Mouse (Mus musculus): ENCODE measurements around the gene 4933428G20Rik. TPM values are rescaled to one million over a fixed set of nuclear protein-coding genes. Genes with fewer than 3 reads are reported as not detected.

4933428G20Rik gene
- polyA plus RNA-seq, 1 experiment, result 0.08 TPM

DNA sequence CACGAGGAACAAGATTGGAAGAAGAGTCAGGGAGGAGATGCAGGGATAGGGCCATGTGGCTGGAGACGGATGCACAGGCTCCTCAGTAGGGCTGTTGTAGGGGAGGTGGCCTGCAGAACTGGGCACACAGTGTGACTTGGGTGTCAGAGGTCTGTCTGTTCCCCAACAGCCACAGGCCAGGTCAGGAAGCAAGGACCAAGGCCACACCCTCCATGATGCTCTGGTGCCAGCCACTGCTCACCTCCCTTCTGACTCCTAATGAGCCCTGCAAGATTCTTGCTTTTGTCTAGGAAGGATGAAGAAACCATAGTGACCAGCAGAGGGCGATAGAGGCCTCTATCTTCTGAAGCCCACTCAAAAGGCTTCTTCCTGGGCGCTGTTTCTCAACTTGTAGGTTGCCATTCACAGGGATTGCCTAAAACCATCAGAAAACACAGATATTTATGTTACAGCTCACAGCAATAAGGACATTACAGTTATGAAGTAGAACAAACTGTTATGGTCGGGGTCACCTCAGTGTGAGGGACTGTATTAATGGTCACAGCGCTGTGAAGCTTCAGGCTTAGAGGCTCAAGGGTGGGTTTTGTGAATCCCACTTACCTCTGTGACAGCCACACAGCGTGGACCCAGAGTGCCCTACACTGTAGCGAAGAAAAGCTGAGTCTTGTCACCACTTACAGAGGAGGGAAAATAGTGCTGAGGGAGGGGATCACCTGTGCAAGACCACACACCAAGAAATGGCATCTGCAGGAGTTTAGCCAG lies 23.6 kb downstream of the 4933428G20Rik start:
- TF ChIP-seq POLR2A (IDR thresholded peaks at IDR 0.05; ENCODE audit: borderline replicate concordance, extremely low read depth, low read depth, low read length) (no peak), CTCF (IDR thresholded peaks at IDR 0.05; ENCODE audit: insufficient read depth, low read length) (no peak; the same call in 1 of the 2 replicates)
- H3K4me3 ChIP-seq (replicated peaks; ENCODE audit: extremely low read depth, low read depth, low read length), result no peak overlapping the region
- 67% methylated on average over 8 of the region's 8 CpGs for WGBS
- DNase-seq, result peak; percentile 30
- H3K4me1 ChIP-seq (ENCODE audit: control insufficient read depth, insufficient read depth, low read length), result no peaks in the 10 kb centered on the region

DNA sequence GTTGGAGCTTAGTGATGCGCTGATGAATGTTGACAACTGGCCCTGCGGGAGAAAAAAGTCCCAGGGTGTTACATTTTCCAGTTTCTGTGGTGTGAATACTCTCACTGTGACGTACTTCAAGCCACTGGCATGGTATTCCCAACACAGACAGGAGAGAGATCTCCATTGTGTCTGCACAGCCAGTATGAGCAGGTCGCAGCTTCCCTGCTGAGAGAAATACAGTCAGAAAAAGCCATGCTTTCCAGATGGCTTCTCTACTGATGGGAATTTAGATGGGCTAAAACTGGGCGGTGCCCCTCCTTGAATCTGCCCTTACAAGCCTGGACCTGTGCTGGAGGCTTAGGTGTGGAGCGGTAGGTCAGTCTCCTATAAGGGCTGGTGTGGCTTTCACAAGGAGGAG lies 28.9 kb downstream of the 4933428G20Rik start:
- TF ChIP-seq CTCF (IDR thresholded peaks at IDR 0.05; ENCODE audit: insufficient read depth, low read length) (no peak), POLR2A (IDR thresholded peaks at IDR 0.05; ENCODE audit: borderline replicate concordance, extremely low read depth, low read depth, low read length) (no peak)
- no peak for DNase-seq
- WGBS, result 91% methylated on average over 6 of the region's 6 CpGs
- Histone ChIP-seq H3K4me1 (ENCODE audit: control insufficient read depth, insufficient read depth, low read length) (no peaks in the 10 kb centered on the region), H3K4me3 (replicated peaks; ENCODE audit: extremely low read depth, low read depth, low read length) (no peak overlapping the region)

DNA sequence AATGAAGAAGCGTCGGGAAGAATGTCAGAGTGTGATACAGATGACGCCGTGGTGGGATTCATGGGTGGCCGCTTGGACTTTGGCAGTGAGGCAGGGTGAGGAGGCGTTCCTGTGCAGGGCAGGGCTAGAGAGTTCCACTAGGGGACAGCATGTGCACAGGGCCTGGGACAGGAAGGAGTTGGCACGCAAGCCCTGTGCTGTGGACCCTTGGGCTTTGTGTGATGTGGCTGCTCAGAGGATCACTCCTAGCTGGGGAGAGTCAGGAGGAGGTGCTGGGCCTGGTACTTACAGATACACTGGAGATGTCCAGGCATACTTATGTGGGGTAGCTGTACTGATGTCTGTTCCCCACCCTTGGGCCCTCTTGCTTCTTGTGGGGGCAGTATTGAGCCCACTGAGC lies 30.3 kb downstream of the 4933428G20Rik start:
- Histone ChIP-seq H3K4me1 (ENCODE audit: control insufficient read depth, insufficient read depth, low read length) (no peaks in the 10 kb centered on the region), H3K4me3 (replicated peaks; ENCODE audit: extremely low read depth, low read depth, low read length) (no peak overlapping the region)
- DNase-seq, result no peak
- no peak for TF ChIP-seq POLR2A (IDR thresholded peaks at IDR 0.05; ENCODE audit: borderline replicate concordance, extremely low read depth, low read depth, low read length)
- TF ChIP-seq CTCF (IDR thresholded peaks at IDR 0.05; ENCODE audit: insufficient read depth, low read length), result no peak
- WGBS, result 91% methylated on average over 7 of the region's 7 CpGs

DNA sequence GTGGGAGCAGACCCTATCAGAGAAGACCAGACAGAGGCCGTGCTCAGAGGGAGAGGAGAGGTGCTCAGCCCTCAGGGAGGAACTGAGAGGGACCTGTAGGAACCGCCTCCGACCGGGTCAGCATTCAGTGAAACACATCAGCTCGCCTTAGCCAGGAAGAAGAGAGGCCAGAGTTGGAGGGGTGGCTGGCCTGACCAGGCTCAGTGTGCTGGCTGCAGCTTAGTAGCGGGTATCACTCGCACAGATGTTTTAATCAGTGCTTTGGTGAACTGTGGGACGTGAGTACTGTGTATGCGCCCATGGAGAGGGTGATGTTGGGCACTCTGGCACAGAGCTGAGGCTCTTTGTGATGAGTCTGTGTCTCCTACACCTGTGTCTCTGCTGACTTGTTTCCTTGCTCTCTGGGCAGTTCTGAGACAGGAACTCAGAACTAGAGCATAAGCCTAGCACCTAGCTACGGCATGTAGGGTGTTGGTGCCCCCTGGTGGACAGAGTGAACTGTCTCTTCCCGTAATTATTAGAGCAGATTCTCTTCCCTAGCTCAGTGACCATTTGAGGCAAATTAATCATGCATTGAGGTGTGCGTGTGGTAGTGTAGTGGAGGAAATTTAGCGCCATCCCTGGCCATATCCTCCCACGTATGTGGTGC lies 31.4 kb downstream of the 4933428G20Rik start:
- DNase-seq, result peak; percentile 85
- TF ChIP-seq POLR2A (IDR thresholded peaks at IDR 0.05; ENCODE audit: borderline replicate concordance, extremely low read depth, low read depth, low read length) (no peak), CTCF (IDR thresholded peaks at IDR 0.05; ENCODE audit: insufficient read depth, low read length) (peak; percentile 98)
- WGBS, result 51% methylated on average over 14 of the region's 14 CpGs
- H3K4me3 ChIP-seq (replicated peaks; ENCODE audit: extremely low read depth, low read depth, low read length), result no peak overlapping the region
- no peaks in the 10 kb centered on the region for H3K4me1 ChIP-seq (ENCODE audit: control insufficient read depth, insufficient read depth, low read length)

DNA sequence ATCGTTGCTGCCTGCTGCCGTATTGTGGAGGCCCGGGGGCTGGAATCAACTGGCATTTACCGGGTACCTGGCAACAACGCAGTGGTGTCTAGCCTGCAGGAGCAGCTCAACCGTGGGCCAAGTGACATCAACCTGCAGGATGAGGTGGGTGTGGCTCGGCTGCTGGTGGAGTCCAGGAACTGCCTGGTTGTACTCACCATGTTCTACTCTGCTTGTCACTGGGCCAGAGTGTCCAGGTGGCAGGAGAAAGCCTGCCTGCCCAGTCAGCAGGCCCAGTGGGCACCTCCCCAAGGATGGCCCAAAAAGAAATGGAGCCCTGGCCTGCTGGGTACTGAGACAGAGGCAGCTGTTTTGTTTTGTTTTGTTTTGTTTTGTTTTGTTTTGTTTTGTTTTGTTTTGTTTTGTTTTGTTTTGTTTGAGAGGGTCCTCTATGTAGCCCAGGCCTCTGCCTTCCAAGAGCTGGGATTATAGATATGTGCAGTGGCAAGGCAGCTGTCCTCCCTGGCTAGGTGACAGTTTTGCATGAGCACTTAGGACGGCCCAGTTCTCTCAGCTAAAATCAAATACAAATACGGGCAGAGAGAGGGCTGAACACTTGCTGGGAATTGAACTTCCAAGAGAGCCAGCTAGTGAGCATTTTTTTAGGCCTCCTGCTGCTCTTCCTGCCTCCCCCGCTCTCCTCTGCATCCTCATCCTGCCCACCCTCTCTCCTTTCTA lies 33.5 kb downstream of the 4933428G20Rik start:
- H3K4me3 ChIP-seq (replicated peaks; ENCODE audit: extremely low read depth, low read depth, low read length), result no peak overlapping the region
- DNase-seq, result no peak
- H3K4me1 ChIP-seq (ENCODE audit: control insufficient read depth, insufficient read depth, low read length), result no peaks in the 10 kb centered on the region
- 63% methylated on average over 10 of the region's 10 CpGs for WGBS
- no peak for TF ChIP-seq CTCF (IDR thresholded peaks at IDR 0.05; ENCODE audit: insufficient read depth, low read length)
- no peak for TF ChIP-seq POLR2A (IDR thresholded peaks at IDR 0.05; ENCODE audit: borderline replicate concordance, extremely low read depth, low read depth, low read length)

DNA sequence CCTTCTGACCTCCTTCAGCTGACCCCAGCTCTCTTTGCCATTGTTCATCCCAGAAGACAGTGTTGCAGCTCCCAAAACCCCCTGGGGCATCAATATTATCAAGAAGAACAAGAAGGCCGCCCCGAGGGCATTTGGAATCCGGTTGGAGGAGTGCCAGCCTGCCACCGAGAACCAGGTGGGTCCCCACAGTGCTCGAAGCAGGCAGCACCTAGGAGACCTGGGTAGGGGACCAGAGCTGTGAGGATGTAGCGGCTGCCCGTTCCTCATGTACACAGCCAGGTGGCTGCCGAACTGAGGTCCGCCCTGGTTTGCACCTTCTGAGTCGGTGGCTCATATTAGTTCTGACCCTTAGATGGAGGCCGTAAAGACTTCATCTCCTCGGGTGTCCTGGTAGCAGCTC lies 34.2 kb downstream of the 4933428G20Rik start:
- TF ChIP-seq CTCF (IDR thresholded peaks at IDR 0.05; ENCODE audit: insufficient read depth, low read length) (no peak), POLR2A (IDR thresholded peaks at IDR 0.05; ENCODE audit: borderline replicate concordance, extremely low read depth, low read depth, low read length) (no peak)
- no peak for DNase-seq
- WGBS, result 82% methylated on average over 12 of the region's 12 CpGs
- Histone ChIP-seq H3K4me3 (replicated peaks; ENCODE audit: extremely low read depth, low read depth, low read length) (no peak overlapping the region), H3K4me1 (ENCODE audit: control insufficient read depth, insufficient read depth, low read length) (no peaks in the 10 kb centered on the region)

DNA sequence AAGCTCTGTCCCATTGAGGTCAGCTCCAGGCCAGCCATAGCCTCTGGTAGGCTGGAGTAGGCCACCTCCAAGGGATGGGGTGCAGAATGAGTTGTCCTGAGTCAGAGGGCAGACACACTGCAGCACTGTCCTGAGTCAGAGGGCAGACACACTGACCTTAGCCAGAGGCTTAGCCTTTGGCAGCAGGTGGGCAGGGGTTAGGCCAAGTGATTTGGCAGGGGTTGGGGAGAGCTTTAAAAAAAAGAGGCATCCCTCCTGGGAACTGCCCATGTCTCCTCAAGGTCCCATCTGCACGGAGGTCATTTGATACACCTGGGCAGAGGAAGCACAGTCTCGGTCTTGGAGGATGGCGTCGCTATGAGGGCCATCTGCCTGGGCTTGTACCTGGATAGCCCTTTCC lies 36.1 kb downstream of the 4933428G20Rik start:
- 91% methylated on average over 4 of the region's 4 CpGs for WGBS
- DNase-seq, result no peak
- TF ChIP-seq POLR2A (IDR thresholded peaks at IDR 0.05; ENCODE audit: borderline replicate concordance, extremely low read depth, low read depth, low read length), result no peak
- TF ChIP-seq CTCF (IDR thresholded peaks at IDR 0.05; ENCODE audit: insufficient read depth, low read length), result no peak
- Histone ChIP-seq H3K4me3 (replicated peaks; ENCODE audit: extremely low read depth, low read depth, low read length) (no peak overlapping the region), H3K4me1 (ENCODE audit: control insufficient read depth, insufficient read depth, low read length) (no peaks in the 10 kb centered on the region)

DNA sequence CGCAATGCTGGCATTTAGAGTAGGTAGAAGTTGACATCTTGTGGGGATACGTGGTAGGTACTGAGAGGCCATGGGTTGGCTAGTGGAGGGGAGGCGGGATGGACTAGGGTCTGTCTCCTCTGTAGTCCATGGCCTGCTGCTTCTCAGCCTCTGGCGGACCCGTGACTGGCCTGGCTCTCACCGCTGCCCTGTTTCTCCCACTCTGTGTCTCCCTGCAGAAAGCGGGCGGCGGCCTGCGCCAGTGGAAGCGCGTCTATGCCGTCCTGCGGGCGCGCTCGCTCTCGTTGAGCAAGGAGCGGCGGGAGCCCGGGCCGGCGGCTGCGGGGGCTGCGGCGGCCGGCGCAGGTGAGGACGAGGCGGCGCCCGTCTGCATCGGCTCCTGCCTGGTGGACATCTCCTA lies 37.0 kb downstream of the 4933428G20Rik start:
- no peak for DNase-seq
- TF ChIP-seq CTCF (IDR thresholded peaks at IDR 0.05; ENCODE audit: insufficient read depth, low read length), result no peak
- no peak for TF ChIP-seq POLR2A (IDR thresholded peaks at IDR 0.05; ENCODE audit: borderline replicate concordance, extremely low read depth, low read depth, low read length)
- Histone ChIP-seq H3K4me3 (replicated peaks; ENCODE audit: extremely low read depth, low read depth, low read length) (no peak overlapping the region), H3K4me1 (ENCODE audit: control insufficient read depth, insufficient read depth, low read length) (no peaks in the 10 kb centered on the region)
- 78% methylated on average over 33 of the region's 33 CpGs for WGBS

DNA sequence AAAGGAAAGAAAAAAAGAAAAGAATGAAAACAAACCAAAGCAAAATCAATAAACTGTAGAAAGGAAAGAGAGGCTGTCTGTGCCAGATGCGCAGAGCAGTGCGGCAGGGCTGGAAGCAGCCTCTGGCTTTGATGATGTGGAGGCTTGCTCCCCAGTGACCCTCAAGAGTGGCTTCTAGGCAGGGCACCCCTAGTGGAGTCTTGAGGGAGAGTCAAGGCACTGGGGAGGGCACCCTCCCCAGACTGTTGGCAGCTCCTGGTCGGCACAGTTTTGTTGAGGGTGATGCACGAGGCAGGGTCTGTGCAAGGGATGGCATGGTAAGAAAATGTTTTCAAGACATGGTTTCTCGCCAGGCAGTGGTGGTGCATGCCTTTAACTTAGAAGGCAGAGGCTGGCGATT lies 37.6 kb downstream of the 4933428G20Rik start:
- Histone ChIP-seq H3K4me3 (replicated peaks; ENCODE audit: extremely low read depth, low read depth, low read length) (no peak overlapping the region), H3K4me1 (ENCODE audit: control insufficient read depth, insufficient read depth, low read length) (no peaks in the 10 kb centered on the region)
- 88% methylated on average over 6 of the region's 6 CpGs for WGBS
- TF ChIP-seq POLR2A (IDR thresholded peaks at IDR 0.05; ENCODE audit: borderline replicate concordance, extremely low read depth, low read depth, low read length) (no peak), CTCF (IDR thresholded peaks at IDR 0.05; ENCODE audit: insufficient read depth, low read length) (no peak)
- no peak for DNase-seq

Measured in lung, adult 2 months (tissue).